ENCODE assay signal across 17 mouse cellular contexts in genomic region chr1:138970053-138970452, GRCm38 (mm10). TPM values are rescaled to one million over a fixed set of nuclear protein-coding genes. Genes with fewer than 3 reads are reported as not detected.
DNase-seq lines count a peak whose midpoint lies in the region; ATAC-seq lines count a peak whose summit lies in the region.
"Had no signal": no experiment of that assay in that cellular context is flagged by ENCODE, and none has a peak within 500 bp of the region (broad histone marks: within the 10 kb centered on the region; RNA-seq: fewer than 3 reads in every experiment).

No protein-coding gene starts in this region.

- intact Hi-C loops in left cerebral cortex, postnatal 36 days (cut with DNase I): no loop called here

- ATAC-seq in heart, embryonic 13.5 days (ENCODE audit: extremely low read depth, insufficient number of reproducible peaks, low FRiP score, low TSS enrichment): no peak
- ATAC-seq in midbrain, embryonic 11.5 days (ENCODE audit: low FRiP score): no peak
- ATAC-seq: intestine, embryonic 15.5 days; midbrain, embryonic 15.5 days had no signal

- no peak overlapping the region for H3K4me3 ChIP-seq in heart, embryonic 13.5 days
- H3K4me3 ChIP-seq in midbrain, embryonic 11.5 days (ENCODE audit: low read depth, low read length): no peak overlapping the region
- H3K4me3 ChIP-seq: forebrain, embryonic 12.5 days; heart, adult 2 months; hindbrain, embryonic 12.5 days; intestine, embryonic 15.5 days; midbrain, embryonic 15.5 days had no signal

- H3K27ac ChIP-seq in heart, embryonic 13.5 days (replicated peaks): peak overlapping the region; percentile 45; the same call in 1 of the 2 replicates
- H3K27ac ChIP-seq in midbrain, embryonic 11.5 days (ENCODE audit: low read depth, low read length): no peak overlapping the region
- H3K27ac ChIP-seq: forebrain, embryonic 12.5 days; heart, adult 2 months; hindbrain, embryonic 12.5 days; intestine, embryonic 15.5 days; midbrain, embryonic 15.5 days had no signal

- H3K9me3 ChIP-seq in heart, embryonic 13.5 days: no peaks in the 10 kb centered on the region
- no peaks in the 10 kb centered on the region for H3K9me3 ChIP-seq in midbrain, embryonic 11.5 days (ENCODE audit: control insufficient read depth, low read length)
- H3K9me3 ChIP-seq: forebrain, embryonic 12.5 days; hindbrain, embryonic 12.5 days; intestine, embryonic 15.5 days; midbrain, embryonic 15.5 days had no signal

- WGBS in heart, embryonic 13.5 days: 55% methylated on average over 4 of the region's 4 CpGs
- 84% methylated on average over 4 of the region's 4 CpGs for WGBS in midbrain, embryonic 11.5 days

- no peak overlapping the region; the same call in 1 of the 2 replicates for H3K9ac ChIP-seq in heart, embryonic 13.5 days
- no peak overlapping the region for H3K9ac ChIP-seq in midbrain, embryonic 11.5 days (ENCODE audit: low read length)
- H3K9ac ChIP-seq: forebrain, embryonic 12.5 days; hindbrain, embryonic 12.5 days; intestine, embryonic 15.5 days; midbrain, embryonic 15.5 days had no signal

- DNase-seq in heart, adult 8-10 months (ENCODE audit: low spot score): no peak
- DNase-seq in layer of hippocampus, adult 18-20 months (ENCODE audit: low spot score in 2 of 2): peak; percentile 26 to 59
- no peak for DNase-seq in layer of hippocampus, postnatal 10 days (ENCODE audit: low spot score in 2 of 2)
- peak; percentile 81 for DNase-seq in adipocyte (ENCODE audit: low spot score)
- DNase-seq in left cerebral cortex, postnatal 36 days (ENCODE audit: low spot score in 2 of 2): peak; percentile 45 to 49
- DNase-seq in midbrain, embryonic 11.5 days (ENCODE audit: low spot score, missing footprints): no peak
- DNase-seq: adrenal gland, postnatal 10 days; B cell, adult 2 months; cerebellum, adult 11-12 months; cerebellum, postnatal 25 days; lung, postnatal 10 days had no signal

- H3K36me3 ChIP-seq in heart, embryonic 13.5 days: peaks cover 19% of the 10 kb centered on the region
- no peaks in the 10 kb centered on the region; the same call in 1 of the 2 replicates for H3K36me3 ChIP-seq in midbrain, embryonic 11.5 days (ENCODE audit: control insufficient read depth, insufficient read depth, low read length)
- H3K36me3 ChIP-seq: forebrain, embryonic 12.5 days; hindbrain, embryonic 12.5 days; intestine, embryonic 15.5 days had no signal

- peaks cover 37% of the 10 kb centered on the region for H3K4me1 ChIP-seq in heart, embryonic 13.5 days
- no peaks in the 10 kb centered on the region for H3K4me1 ChIP-seq in midbrain, embryonic 11.5 days (ENCODE audit: control insufficient read depth, insufficient read depth, low read length)
- H3K4me1 ChIP-seq: forebrain, embryonic 12.5 days; hindbrain, embryonic 12.5 days had no signal

- H3K27me3 ChIP-seq in heart, embryonic 13.5 days (replicated peaks): no peaks in the 10 kb centered on the region
- no peaks in the 10 kb centered on the region for H3K27me3 ChIP-seq in midbrain, embryonic 11.5 days (ENCODE audit: control insufficient read depth, insufficient read depth, low read length)
- H3K27me3 ChIP-seq: forebrain, embryonic 12.5 days; hindbrain, embryonic 12.5 days; intestine, embryonic 15.5 days; midbrain, embryonic 15.5 days had no signal

- no peak overlapping the region for H3K4me2 ChIP-seq in heart, embryonic 13.5 days
- no peak overlapping the region for H3K4me2 ChIP-seq in midbrain, embryonic 11.5 days
- H3K4me2 ChIP-seq: forebrain, embryonic 12.5 days; hindbrain, embryonic 12.5 days; intestine, embryonic 15.5 days; midbrain, embryonic 15.5 days had no signal

RNA-seq across cellular contexts. Expression of gene Dennd1b, which starts 6.8 kb away (rescaled TPM):
- 8.8 and 10.0 TPM in 2 replicates for polyA plus RNA-seq in heart, embryonic 13.5 days (2015; fragmentation: Nextera tagmentation; extraction: Ambion mirVana)
- 10 to 100 TPM; 22.2 to 25.7 (median 23.8) TPM for total RNA-seq in heart, adult 8-10 months (2022)
- 10 to 100 TPM; 53.1 to 59.4 TPM for total RNA-seq in layer of hippocampus, adult 18-20 months (2021)
- 10 to 100 TPM; 23.1 to 24.4 TPM for total RNA-seq in layer of hippocampus, postnatal 10 days (2021)
- 10 to 100 TPM; 31.6 to 39.9 TPM for total RNA-seq in left cerebral cortex, postnatal 36 days (2021)
- polyA plus RNA-seq in midbrain, embryonic 11.5 days (2014; fragmentation: Nextera tagmentation; extraction: Ambion mirVana): 12.2 and 13.3 TPM in 2 replicates

Comparison
In these comparisons a context has a peak if more than half of its experiments do, and no peak if none do; other contexts are left out.
1. DNase-seq: peak in layer of hippocampus, adult 18-20 months (2 of 2), adipocyte (single experiment) and left cerebral cortex, postnatal 36 days (2 of 2); none in heart, adult 8-10 months (single experiment), layer of hippocampus, postnatal 10 days (0 of 2) and midbrain, embryonic 11.5 days (single experiment).